Mouse (Mus musculus) forebrain, embryonic 10.5 days (tissue): ENCODE measurements around the gene Id3. TPM values are rescaled to one million over a fixed set of nuclear protein-coding genes. Genes with fewer than 3 reads are reported as not detected.

ENCODE experiments used
- DNase-seq: peaks from one replicate; pipeline ENCODE4 v3.0.0-alpha.2; 2017; ENCODE audit warnings: low spot score; ENCODE audit errors: extremely low spot score
- H3K27ac ChIP-seq: fragments of 300-500 bp; sonication (generic); 2 replicates; pipeline ENCODE4 v1.5.1; 2016; ENCODE audit warnings: mild to moderate bottlenecking
- H3K27me3 ChIP-seq: fragments of 300-500 bp; sonication (generic); 2 replicates; pipeline ENCODE4 v1.6.1; 2016; ENCODE audit warnings: mild to moderate bottlenecking; ENCODE audit not compliant: poor library complexity, severe bottlenecking
- H3K36me3 ChIP-seq: fragments of 300-500 bp; sonication (generic); replicated peaks from 2 replicates; pipeline ENCODE4 v1.6.1; 2016; ENCODE audit warnings: mild to moderate bottlenecking, moderate library complexity
- H3K4me1 ChIP-seq: fragments of 300-500 bp; sonication (generic); 2 replicates; pipeline ENCODE4 v1.6.1; 2016
- H3K4me3 ChIP-seq: fragments of 300-500 bp; sonication (generic); 2 replicates; pipeline ENCODE4 v1.5.1; 2016; ENCODE audit warnings: mild to moderate bottlenecking, moderate library complexity
- H3K9me3 ChIP-seq: fragments of 300-500 bp; sonication (generic); 2 replicates; pipeline ENCODE4 v1.6.1; 2016; ENCODE audit warnings: mild to moderate bottlenecking, moderate library complexity
- WGBS: fragments of 180-500 bp; shearing (Covaris S2); methylation state at CpG from one replicate; pipeline ENCODE4 v1.1.7; 2016; 5-methylcytosine and 5-hydroxymethylcytosine counted together
- polyA plus RNA-seq: library from polyadenylated mRNA; unstranded; fragments of >200 nt; fragmentation: Nextera tagmentation; extraction: Ambion mirVana; gene quantifications from 2 replicates; pipeline ENCODE4 v1.2.1, GENCODE M21; 2016

Id3 gene
- polyA plus RNA-seq, 1 experiment from 2014 or later = 488 TPM

DNA sequence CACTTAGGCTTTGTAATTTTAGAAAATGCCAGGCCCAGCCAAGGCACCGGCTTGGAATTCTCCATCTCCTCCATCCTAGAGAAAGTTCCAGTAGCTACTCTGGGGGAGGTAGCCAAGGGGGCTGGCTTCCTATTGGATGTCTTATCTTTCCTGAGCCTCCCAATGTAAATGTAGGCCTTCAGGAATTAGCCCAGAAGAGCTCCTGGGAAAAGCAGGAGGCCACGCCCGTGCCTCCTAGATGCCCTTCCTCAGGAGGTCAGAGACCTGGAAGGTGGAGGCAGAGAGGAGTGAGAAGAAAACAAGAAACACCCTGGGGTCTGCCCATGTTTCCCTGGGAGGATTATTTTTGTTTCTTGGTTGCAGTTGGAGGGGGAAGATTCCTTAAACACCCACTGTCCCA, 50.3 kb downstream of the Id3 start:
- Histone ChIP-seq H3K4me1 (peaks cover 5% of the 10 kb centered on the region; the same call in 1 of the 2 replicates), H3K27ac (no peak overlapping the region), H3K27me3 (no peaks in the 10 kb centered on the region), H3K36me3 (peaks cover 76% of the 10 kb centered on the region), H3K4me3 (no peak overlapping the region), H3K9me3 (no peaks in the 10 kb centered on the region)
- DNase-seq = no peak
- 91% methylated on average over 3 of the region's 3 CpGs for WGBS

DNA sequence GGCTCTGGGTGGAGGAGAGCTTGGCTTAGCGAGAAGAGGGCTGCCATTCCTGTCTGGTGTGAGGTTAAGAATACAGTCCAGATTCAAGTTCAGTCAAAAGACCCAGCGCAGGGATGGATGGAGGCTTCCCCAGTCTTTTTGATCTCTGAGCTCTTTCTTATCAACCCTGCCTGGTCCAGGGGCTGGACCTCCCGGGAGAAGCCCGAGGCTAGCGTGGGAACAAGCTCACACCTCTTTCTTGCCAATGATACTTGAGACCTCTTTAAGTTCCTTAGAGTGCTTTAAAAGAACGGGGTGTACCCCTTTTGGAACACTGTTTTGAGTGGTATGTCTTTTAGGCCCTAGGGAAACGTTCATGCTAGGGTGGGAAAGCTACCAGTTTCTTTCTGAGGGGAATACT, 51.7 kb downstream of the Id3 start:
- no peak for DNase-seq
- Histone ChIP-seq H3K27ac (no peak overlapping the region), H3K4me1 (peaks cover 5% of the 10 kb centered on the region; the same call in 1 of the 2 replicates), H3K4me3 (no peak overlapping the region), H3K36me3 (peaks cover 62% of the 10 kb centered on the region), H3K27me3 (no peaks in the 10 kb centered on the region), H3K9me3 (no peaks in the 10 kb centered on the region)
- 73% methylated on average over 7 of the region's 7 CpGs for WGBS

Other genes starting within 250 kb of the Id3 start
- gene Cnr2, start 248.1 kb upstream of the Id3 start, polyA plus RNA-seq = 0.30 and 0.48 TPM in 2 replicates
- 46.4 and 52.4 TPM in 2 replicates for gene Fuca1, start 222.8 kb upstream of the Id3 start, polyA plus RNA-seq
- 65.0 and 65.4 TPM in 2 replicates for gene Hmgcl, start 197.0 kb upstream of the Id3 start, polyA plus RNA-seq
- 39.7 and 41.0 TPM in 2 replicates for gene Gale, start 179.8 kb upstream of the Id3 start, polyA plus RNA-seq
- gene Lypla2, start 170.9 kb upstream of the Id3 start, polyA plus RNA-seq = 204 and 210 TPM in 2 replicates
- 73.6 and 75.8 TPM in 2 replicates for gene Pithd1, start 156.2 kb upstream of the Id3 start, polyA plus RNA-seq
- gene Eloa, start 121.7 kb upstream of the Id3 start, polyA plus RNA-seq = 35.2 and 36.7 TPM in 2 replicates
- gene Rpl11, start 90.1 kb upstream of the Id3 start, polyA plus RNA-seq = 485 and 525 TPM in 2 replicates
- gene E2f2, start 28.9 kb downstream of the Id3 start, polyA plus RNA-seq = 10.3 and 11.4 TPM in 2 replicates
- 4.7 and 5.2 TPM in 2 replicates for gene Asap3, start 62.9 kb downstream of the Id3 start, polyA plus RNA-seq
- 0.49 and 0.77 TPM in 2 replicates for gene Tcea3, start 104.2 kb downstream of the Id3 start, polyA plus RNA-seq
- 21.1 and 21.8 TPM in 2 replicates for gene Zfp46, start 141.2 kb downstream of the Id3 start, polyA plus RNA-seq
- 231 and 248 TPM in 2 replicates for gene Hnrnpr, start 167.4 kb downstream of the Id3 start, polyA plus RNA-seq